Mouse (Mus musculus) thymus, adult 2 months (tissue): ENCODE results near the gene Vgll4.

Experiments
- CTCF ChIP-seq: fragments of 200-500 bp; IDR thresholded peaks from 2 replicates; pipeline ENCODE4 v1.5.1; 2012; ENCODE audit warnings: mild to moderate bottlenecking, control low read depth, low read length, moderate library complexity, borderline replicate concordance; ENCODE audit not compliant: control insufficient read depth, poor library complexity, insufficient read depth; ENCODE audit errors: extremely low read depth
- POLR2A ChIP-seq: fragments of 200-500 bp; IDR thresholded peaks from 2 replicates; pipeline ENCODE4 v1.6.1; 2012; ENCODE audit warnings: mild to moderate bottlenecking, low read length, control low read depth, moderate library complexity; ENCODE audit not compliant: control insufficient read depth, poor library complexity, insufficient read depth; ENCODE audit errors: extremely low read depth

DNA sequence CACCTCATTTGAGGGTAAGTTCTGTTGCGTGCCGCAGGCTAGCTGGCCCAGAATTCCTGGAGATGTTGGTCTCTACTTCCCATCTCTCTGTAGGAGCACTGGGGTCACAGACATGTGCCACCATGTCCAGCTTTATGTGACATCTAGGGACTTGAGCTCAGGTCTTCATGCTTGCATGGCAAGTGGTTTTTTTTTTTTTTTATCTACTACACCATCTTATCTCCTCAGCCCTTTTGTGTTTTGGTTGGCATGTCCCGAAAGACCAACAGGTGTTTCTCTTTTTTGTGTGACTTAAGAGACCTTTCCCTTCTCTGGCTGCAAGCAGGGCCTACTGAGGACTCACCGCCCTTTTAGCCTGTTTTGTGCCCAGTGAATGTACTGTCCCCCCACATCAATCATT, 113.3 kb downstream of the Vgll4 start:
- no peak for TF ChIP-seq POLR2A
- TF ChIP-seq CTCF = no peak
